Mouse (Mus musculus): ENCODE results near the gene Dnah17. TPM values are rescaled to one million over a fixed set of nuclear protein-coding genes. Genes with fewer than 3 reads are reported as not detected.

Dnah17 gene
- total RNA-seq, 1 experiment from 2014 or later, result 0.15 TPM

- no peak for DNase-seq
Measured at GRCm38 (mm10) chr11:118143731-118144130, 13.3 kb upstream of the Dnah17 start.

- no peak for DNase-seq
Measured at GRCm38 (mm10) chr11:118142547-118143165, 12.2 kb upstream of the Dnah17 start.

- no peak for DNase-seq
Measured at GRCm38 (mm10) chr11:118140771-118141565, 10.5 kb upstream of the Dnah17 start.

GRCm38 (mm10) chr11:118138347-118138746 lies 7.9 kb upstream of the Dnah17 start:
- no peak for DNase-seq

DNA sequence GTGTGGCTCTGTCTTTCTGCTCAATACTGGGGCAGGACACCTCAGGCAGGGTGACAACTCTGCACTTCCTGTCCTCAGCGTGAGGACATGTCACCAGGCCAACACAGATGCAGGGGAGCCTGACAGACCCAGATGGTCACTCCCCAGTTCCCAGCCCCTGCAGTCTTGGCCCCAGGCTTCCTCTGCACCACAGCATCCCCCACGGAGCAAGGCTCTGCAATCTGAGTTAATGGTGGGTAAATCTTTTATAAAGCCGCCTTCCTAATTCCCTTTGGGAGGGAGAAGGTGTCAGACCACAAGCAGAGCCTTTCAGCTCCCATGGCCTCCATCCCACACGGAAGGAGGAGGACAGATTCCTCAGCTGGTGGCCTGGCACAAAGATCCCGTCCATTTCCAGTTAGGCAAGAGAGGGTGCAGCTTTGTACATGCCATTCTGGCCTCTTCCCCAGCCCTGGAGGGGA lies 5.8 kb upstream of the Dnah17 start:
- DNase-seq, result no peak

- DNase-seq, result no peak
Measured at GRCm38 (mm10) chr11:118135271-118135670, 4.8 kb upstream of the Dnah17 start.

DNA sequence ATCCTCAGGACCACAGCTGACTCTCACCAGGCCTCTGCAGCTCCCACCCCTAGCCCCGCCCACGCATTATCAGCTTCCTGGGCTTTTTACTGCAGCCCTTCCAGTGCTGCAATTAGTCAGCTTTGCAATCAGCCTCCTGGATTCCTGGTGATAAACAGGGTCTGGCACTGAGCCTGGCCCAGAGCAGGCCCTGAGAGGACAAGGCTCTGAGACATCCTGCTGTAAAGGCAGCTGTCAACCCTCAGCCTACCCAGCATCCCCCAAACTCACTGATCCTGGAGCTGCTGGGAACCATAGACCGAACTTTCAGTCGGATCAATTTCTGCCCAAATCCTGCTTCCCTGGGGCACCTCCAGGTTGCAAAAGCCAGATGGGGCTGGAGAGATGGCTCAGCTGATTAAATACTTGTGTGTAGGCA lies 3.3 kb upstream of the Dnah17 start:
- DNase-seq, result peak; percentile 55

GRCm38 (mm10) chr11:118133133-118133751 lies 2.8 kb upstream of the Dnah17 start:
- DNase-seq, result no peak

- peak; percentile 43 for DNase-seq
Measured at GRCm38 (mm10) chr11:118132136-118132535, 1.7 kb upstream of the Dnah17 start.

DNA sequence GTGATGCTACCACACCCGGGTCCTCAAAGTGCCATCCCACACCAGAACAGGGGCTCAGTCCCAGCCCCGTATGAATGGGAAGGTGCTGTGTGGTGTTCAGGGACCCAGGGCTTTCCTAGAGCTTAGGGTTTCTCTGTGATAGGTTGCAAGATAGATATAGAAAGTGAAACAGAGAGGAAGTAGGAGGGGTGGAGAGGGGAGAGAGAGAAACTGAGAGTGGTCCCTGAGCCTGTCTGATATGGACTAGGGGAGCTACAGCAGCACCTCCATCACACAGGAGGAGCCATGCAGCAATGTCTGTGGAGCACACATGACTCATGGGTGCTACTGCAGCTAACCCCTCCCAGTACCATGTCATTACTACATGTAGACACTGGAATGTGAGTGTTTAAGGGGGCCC lies 622 bp downstream of the Dnah17 start:
- DNase-seq, result no peak

GRCm38 (mm10) chr11:118121592-118121991 lies 8.8 kb downstream of the Dnah17 start:
- DNase-seq, result no peak

DNA sequence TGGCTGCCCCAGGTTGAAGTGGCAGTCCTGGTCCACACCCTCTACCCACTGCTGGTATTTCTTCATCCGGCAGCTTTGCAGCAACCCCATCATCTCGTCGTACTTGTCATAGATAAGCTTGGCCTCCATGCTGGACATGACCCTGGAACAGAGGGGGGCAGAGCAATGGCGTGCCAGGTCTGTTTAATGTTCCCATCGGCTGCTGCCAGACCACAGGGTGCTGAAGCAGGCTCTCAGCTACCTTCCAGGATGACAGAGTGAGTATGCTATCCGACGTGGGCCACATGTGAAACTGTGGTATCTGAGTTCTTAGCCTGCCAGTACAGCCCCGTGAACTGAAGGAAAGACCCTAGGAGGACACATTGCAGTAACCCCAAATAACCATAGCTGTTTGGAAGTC lies 11.7 kb downstream of the Dnah17 start:
- DNase-seq, result peak; percentile 36

- no peak for DNase-seq
Measured at GRCm38 (mm10) chr11:118114581-118115110, 15.8 kb downstream of the Dnah17 start.

DNA sequence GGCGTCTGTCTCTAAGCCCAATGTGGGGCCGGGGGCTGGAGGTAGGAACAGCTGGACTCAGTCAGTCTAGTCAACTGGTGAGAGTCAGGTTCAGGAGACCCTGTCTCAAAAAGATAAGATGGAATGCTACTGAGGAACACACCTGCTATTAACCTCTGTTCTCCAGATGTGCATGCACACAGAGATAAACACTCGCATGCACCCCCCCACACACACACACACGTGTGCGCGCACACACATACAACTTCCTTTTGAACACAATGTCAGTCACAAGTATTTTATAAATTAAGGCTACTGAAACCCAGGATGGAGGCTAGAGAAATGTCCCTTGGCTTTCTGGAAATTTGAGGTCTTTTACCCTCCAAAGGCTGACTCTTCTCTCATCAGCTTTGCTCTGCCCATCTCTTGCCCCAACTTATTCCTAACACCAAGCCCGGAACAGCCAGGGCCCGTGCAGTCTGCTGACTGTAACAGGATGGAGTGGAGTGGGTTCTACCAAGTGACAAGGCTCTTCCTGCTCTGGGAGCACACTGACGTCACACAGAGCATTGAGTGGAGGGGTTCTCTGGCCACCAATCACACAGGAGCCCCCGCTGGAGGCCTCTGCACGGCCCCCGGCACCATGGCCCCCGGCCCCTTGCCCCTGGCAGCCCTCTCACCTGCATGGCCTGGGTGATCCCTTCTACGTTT lies 16.8 kb downstream of the Dnah17 start:
- no peak for DNase-seq

DNA sequence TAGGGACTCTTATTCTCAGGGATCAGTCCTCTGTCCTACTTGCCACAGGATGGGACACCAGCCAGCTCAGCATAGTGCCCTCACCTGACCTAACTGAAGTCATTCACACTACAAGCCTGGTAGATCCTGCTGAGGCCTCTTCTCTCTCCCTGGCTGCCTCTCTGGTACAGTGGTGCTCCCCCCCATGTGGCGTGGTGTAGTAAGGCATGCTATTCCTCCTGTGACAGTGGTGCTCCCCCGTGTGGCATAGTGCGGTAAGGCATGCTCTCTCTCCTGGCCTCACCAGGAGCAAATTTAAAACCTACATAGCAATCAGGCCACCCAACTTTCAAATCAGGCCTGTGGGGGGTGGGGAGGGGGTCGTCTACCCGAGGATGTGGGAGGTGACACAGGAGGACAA lies 26.4 kb downstream of the Dnah17 start:
- peak; percentile 92 for DNase-seq

DNA sequence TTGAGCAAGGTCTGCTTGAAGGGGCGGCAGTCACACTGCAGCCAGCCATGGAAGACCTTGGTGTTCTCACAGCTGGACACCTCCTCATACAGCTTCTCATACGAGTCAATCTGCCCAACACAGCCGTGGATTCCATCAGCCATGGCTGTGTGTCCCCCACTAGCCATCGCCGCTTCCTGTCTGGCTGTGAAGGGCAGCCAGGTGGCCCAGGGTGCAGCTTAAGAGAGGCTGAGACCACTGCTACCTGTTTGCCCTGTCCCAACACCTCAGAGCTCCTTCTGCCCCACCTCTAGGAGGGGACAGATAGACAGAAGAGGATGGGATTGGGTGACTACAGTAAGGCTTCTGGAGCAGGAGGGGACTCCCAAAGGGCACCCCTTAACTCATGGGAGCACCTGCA lies 27.1 kb downstream of the Dnah17 start:
- DNase-seq, result no peak

DNA sequence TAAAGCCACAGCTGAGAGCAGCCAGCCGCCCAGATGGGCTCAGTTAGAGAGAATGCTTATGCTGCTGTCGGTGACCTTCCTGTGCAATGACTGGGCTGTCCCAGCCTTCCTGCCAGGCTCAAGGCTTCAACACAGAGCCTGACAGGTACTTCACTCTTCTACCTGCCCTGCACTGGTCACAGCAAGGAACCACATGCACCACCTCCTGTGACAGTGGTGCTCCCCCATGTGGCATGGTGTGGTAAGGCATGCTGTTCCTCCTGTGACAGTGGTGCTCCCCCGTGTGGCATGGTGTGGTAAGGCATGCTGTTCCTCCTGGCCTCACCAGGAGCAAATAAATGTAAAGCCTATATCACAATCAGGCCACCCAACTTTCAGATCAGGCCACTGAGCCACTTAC lies 27.6 kb downstream of the Dnah17 start:
- peak; percentile 94 for DNase-seq

DNA sequence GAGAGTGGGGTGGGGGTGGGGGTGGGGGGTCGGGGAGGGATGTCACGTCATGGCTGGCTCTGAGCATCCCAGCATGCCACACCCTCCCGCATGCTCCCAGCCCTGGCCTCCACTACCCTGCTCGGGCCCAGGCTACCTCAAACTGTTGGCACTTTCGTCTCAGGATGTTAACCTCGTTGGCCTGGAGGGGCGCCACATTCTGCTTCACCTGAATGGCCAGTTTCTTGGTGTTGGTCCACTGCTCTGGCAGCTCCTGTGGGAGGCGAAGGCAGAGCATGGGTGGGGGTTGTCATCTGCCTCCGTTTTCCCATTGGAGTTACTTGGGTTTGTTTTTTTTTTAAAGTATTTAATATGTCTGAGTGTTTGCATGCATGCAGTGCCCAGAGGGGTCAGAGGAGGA lies 29.3 kb downstream of the Dnah17 start:
- no peak for DNase-seq

DNA sequence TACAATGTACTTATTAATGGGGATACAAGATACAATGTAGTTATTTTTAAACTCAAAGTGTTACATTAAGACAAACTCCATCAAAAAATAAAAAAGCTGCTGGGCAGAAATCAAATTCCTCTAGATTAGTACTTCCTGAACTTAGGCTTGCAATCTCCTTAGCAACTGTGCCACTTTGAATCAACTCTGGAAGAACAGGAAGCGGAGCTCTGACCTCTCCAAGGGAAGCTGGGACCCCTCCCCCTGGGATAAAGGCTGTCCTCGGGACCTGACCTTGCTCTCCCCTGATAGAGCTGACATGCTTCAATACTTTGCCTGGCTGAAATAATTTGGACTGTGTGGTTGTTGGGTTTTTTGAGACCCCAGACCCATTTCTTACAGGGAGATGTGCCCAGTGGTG lies 33.7 kb downstream of the Dnah17 start:
- DNase-seq, result no peak

DNA sequence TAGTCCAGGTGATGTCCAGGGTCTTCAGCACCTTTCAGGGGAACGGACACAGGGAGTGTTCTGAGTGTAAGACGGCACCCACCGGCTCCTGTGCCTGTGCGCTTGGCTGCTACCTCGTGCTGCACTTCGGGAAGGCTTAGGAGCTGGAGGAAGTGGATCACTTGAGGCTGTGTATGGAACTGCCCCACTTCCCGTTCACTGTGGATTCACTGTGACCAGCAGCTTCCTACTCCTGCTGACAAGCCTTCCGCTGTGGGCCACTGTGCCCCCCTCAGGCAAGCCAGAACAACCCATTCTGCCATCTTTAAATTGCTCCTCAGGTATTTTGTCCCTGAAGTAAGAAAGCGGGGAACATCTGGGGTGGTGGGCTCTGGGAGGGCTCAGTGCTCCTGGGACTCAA lies 35.4 kb downstream of the Dnah17 start:
- DNase-seq, result no peak

DNA sequence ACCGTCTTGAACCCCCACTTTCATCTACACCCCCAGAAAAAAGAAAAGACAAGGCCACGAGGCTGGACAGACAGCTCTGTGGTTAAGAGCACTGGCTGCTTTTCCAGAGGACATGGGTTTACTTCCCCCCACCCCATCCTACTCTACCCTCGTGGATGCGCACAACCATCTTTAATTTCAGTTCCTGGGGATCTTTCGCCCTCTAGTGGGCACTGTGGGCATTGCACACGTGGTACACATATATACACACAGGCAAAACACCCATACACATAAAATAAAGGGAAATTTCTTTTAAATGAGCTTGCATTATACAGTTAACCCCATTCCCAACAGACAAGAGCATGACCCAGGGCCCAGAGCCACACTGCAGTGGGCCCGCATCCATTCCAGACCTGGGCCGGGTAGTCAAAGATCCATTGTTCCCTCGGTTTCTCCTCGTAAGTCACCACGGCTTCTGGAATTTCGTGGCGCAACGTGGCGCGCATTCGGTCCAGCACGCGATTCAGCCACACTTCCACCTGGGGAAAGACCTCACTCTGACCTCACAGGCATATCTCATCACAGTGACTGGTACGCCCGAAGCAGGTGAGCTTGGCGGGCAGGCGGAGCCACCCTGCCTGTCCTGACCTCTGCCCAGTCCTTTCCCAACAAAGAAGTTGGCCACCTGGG lies 39.3 kb downstream of the Dnah17 start:
- DNase-seq, result no peak

- no peak for DNase-seq
Measured at GRCm38 (mm10) chr11:118088896-118089295, 41.5 kb downstream of the Dnah17 start.

Data from adrenal gland, postnatal 14 days (tissue).